Mouse (Mus musculus) liver, postnatal 0 days (tissue): ENCODE data around the gene 1700024P04Rik. TPM values are rescaled to one million over a fixed set of nuclear protein-coding genes. Genes with fewer than 3 reads are reported as not detected.

Experiments used
- ATAC-seq: fragments of 200-750 bp; cut with Nextera tagmentation; 2 replicates; pipeline ENCODE4 v1.8.0; 2017; ENCODE audit warnings: mild to moderate bottlenecking, moderate library complexity
- DNase-seq: peaks from one replicate; pipeline ENCODE4 v3.0.0-alpha.2; 2016
- H3K27ac ChIP-seq: fragments of 300-500 bp; sonication (generic); 2 replicates; pipeline ENCODE4 v1.5.1; 2014; ENCODE audit warnings: antibody characterized with exemption, moderate library complexity, mild to moderate bottlenecking, low read depth
- H3K27me3 ChIP-seq: fragments of 300-500 bp; sonication (generic); 2 replicates; pipeline ENCODE4 v1.6.1; 2014; ENCODE audit warnings: low read length, control low read depth, mixed read lengths; ENCODE audit not compliant: insufficient read depth
- H3K36me3 ChIP-seq: fragments of 300-500 bp; sonication (generic); replicated peaks from 2 replicates; pipeline ENCODE4 v1.6.1; 2014; ENCODE audit warnings: mild to moderate bottlenecking, control low read depth, low read length, moderate library complexity, mixed read lengths; ENCODE audit not compliant: insufficient read depth
- H3K4me1 ChIP-seq: fragments of 300-500 bp; sonication (generic); 2 replicates; pipeline ENCODE4 v1.6.1; 2014; ENCODE audit warnings: antibody characterized with exemption, mild to moderate bottlenecking, control low read depth; ENCODE audit not compliant: insufficient read depth
- H3K4me2 ChIP-seq: fragments of 300-500 bp; sonication (generic); 2 replicates; pipeline ENCODE4 v1.6.1; 2014; ENCODE audit warnings: low read depth, mild to moderate bottlenecking, low read length, moderate library complexity, mixed read lengths
- H3K4me3 ChIP-seq: fragments of 300-500 bp; sonication (generic); 2 replicates; pipeline ENCODE4 v1.5.1; 2014; ENCODE audit warnings: low read depth, low read length
- H3K9ac ChIP-seq: fragments of 300-500 bp; sonication (generic); replicated peaks from 2 replicates; pipeline ENCODE4 v1.6.1; 2014; ENCODE audit warnings: mild to moderate bottlenecking, moderate library complexity
- H3K9me3 ChIP-seq: fragments of 300-500 bp; sonication (generic); 2 replicates; pipeline ENCODE4 v1.6.1; 2016; ENCODE audit warnings: mild to moderate bottlenecking, control low read depth, low read length, mixed read lengths
- CTCF ChIP-seq: sonication (generic); IDR thresholded peaks from 2 replicates; pipeline ENCODE4 v1.5.1; 2016; ENCODE audit warnings: antibody characterized with exemption, low read depth
- EP300 ChIP-seq: IDR thresholded peaks from 2 replicates; pipeline ENCODE4 v1.6.1; 2016; ENCODE audit warnings: antibody characterized with exemption, low read depth, mild to moderate bottlenecking
- WGBS: fragments of 180-500 bp; shearing (Covaris S2); extraction: QIAGEN DNeasy Blood & Tissue Kit; methylation state at CpG from one replicate; pipeline ENCODE4 v1.1.7; 2014; ENCODE audit not compliant: insufficient replicate concordance; 5-methylcytosine and 5-hydroxymethylcytosine counted together
- polyA plus RNA-seq: library from polyadenylated mRNA; unstranded; fragments of >200 nt; fragmentation: Nextera tagmentation; extraction: Ambion mirVana; gene quantifications from 2 replicates; pipeline ENCODE4 v1.2.1, GENCODE M21; 2015

The 1700024P04Rik gene
- polyA plus RNA-seq, 1 experiment from 2014 or later, result not detected

DNA sequence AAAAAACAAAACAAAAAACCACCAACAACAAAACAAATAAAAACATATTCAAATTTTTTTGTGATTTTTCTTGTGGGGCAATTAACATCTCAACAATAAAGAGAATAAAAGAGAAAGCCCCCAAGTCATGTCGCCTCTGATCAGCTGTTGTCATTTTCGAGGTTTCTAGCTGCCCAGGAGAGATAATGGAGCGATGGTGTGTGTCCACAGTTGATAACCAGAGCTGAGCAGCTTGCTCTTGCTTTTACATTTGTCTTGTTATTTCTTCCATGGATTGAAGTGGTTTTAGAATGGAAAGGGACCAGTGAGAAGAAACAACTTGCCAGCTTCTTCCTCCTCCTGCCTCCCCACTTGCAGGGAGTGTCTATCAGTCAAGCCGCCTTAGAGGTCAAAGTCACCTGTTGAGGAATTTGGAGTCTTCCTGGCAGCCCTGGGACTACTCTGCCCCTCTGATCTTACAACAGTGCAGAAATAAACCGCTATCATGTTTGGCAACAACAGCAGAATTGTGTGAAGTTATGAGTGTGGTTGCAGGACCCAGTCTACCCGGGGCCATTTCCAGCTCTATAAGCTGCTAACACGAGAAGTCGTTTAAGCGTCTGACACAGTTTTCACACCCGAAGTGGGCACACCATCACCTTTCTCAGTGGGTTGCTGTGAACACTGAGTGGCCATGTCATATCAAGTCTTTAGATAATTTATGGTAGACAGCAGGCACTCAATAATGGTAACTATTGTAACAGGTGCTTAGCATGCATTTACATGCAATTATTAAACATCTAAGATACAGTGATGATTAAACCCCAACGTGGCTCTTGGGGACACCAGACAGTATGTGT lies 35.7 kb upstream of the 1700024P04Rik start:
- Histone ChIP-seq H3K4me2 (peak overlapping the region; percentile 57), H3K27ac (peak overlapping the region; percentile 90)

DNA sequence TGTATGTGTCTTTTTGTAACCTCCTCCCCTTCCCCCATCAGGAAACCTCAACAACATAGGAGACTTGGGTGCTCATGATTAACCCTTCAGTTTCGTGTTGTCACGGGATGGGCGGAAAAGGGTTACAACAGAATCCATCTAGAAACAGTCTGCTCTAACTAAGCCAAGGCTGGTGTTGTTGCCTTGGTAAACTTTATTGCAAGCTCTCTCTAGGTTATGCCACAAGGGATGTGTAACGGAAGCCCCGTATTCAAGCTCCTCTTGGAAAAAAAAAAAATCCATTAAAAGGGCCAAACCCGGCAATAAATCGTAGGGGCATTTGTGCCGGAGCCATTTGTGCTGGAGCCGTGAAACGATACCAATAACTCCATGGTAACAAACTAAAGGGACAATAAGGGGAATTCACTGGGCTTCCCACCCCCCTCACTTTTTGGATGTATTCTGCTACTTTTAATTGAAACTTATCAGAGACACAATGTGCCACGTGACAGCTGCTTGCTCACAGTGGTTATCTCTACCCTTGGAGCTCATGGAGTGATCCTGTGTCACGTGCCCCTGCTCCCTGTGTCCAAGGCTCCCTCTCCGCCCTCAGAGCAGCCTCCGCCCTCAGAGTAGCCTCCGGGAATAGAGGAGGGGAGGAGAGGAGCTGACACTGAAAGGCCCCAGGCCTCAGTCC lies 34.3 kb upstream of the 1700024P04Rik start:
- H3K9me3 ChIP-seq, result no peaks in the 10 kb centered on the region
- H3K27me3 ChIP-seq, result no peaks in the 10 kb centered on the region
- peaks cover 20% of the 10 kb centered on the region for H3K4me1 ChIP-seq
- 75% methylated on average over 15 of the region's 15 CpGs for WGBS
- H3K36me3 ChIP-seq, result no peaks in the 10 kb centered on the region
- no peak for TF ChIP-seq CTCF
- no peak for TF ChIP-seq EP300
- peak overlapping the region; percentile 80 for H3K27ac ChIP-seq
- H3K4me2 ChIP-seq, result peak overlapping the region; percentile 57; the same call in 1 of the 2 replicates
- peak overlapping the region; percentile 16; the same call in 1 of the 2 replicates for H3K9ac ChIP-seq
- DNase-seq (peak; percentile 42), ATAC-seq (peak; percentile 78)
- no peak overlapping the region for H3K4me3 ChIP-seq

More for the DNA sequence above, 35.7 kb upstream of the 1700024P04Rik start:
- peak; percentile 97 for TF ChIP-seq EP300
- no peak for TF ChIP-seq CTCF
- Histone ChIP-seq H3K9me3 (no peaks in the 10 kb centered on the region), H3K4me1 (peaks cover 20% of the 10 kb centered on the region), H3K9ac (no peak overlapping the region), H3K27me3 (no peaks in the 10 kb centered on the region), H3K4me3 (no peak overlapping the region), H3K36me3 (no peaks in the 10 kb centered on the region)
- 57% methylated on average over 11 of the region's 11 CpGs for WGBS
- DNase-seq (peak; percentile 24), ATAC-seq (peak; percentile 91)

DNA sequence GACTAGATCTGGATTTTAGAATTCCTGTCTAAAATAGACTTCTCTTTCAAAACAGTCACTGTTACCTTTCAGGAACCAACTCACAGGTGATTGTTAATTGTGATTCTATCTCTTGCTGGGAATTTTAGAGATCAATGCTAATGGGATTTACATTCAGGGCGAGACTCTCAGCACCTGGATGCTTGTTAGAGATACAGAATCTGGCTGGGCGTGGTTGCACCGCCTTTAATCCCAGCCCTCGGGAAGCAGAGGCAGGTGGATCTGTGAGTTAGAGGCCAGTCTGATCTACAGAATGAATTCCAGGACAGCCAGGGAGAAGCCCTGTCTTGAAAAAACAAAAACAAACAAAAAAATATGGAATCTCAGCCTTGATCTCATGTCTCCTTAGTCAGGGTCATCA lies 32.3 kb upstream of the 1700024P04Rik start:
- ATAC-seq, result no peak
- no peaks in the 10 kb centered on the region for H3K27me3 ChIP-seq
- WGBS, result 72% methylated on average over 4 of the region's 4 CpGs
- H3K4me3 ChIP-seq, result no peak overlapping the region
- H3K4me2 ChIP-seq, result no peak overlapping the region
- H3K4me1 ChIP-seq, result peaks cover 20% of the 10 kb centered on the region
- TF ChIP-seq CTCF (no peak), EP300 (no peak)
- no peaks in the 10 kb centered on the region for H3K36me3 ChIP-seq
- H3K9me3 ChIP-seq, result no peaks in the 10 kb centered on the region
- H3K27ac ChIP-seq, result no peak overlapping the region
- no peak overlapping the region for H3K9ac ChIP-seq
- DNase-seq, result no peak

DNA sequence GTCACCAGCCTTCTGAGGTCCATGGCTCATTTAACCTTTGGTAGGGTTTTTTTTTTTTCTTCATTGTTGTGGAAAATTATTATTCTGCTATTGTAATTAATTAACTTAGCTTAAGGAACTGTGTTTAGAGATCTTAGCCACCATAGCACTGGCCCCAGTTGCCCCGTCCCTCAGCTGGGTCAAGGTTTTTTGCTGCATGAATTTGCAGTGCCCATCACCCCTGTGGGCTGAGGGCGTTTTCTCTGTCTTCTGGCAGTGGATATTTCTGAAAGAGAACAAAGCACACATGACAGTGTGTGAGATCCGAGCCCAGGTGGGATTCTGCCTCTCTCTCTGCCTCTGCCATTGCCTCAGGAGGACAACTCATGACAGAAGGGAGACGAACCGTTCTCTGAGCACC lies 28.5 kb upstream of the 1700024P04Rik start:
- DNase-seq (no peak), ATAC-seq (no peak)
- H3K4me1 ChIP-seq, result peaks cover 2% of the 10 kb centered on the region; the same call in 1 of the 2 replicates
- H3K4me3 ChIP-seq, result no peak overlapping the region
- H3K36me3 ChIP-seq, result no peaks in the 10 kb centered on the region
- H3K27me3 ChIP-seq, result no peaks in the 10 kb centered on the region
- no peak overlapping the region for H3K9ac ChIP-seq
- no peak for TF ChIP-seq EP300
- TF ChIP-seq CTCF, result no peak
- no peak overlapping the region for H3K4me2 ChIP-seq
- H3K27ac ChIP-seq, result no peak overlapping the region
- 84% methylated on average over 5 of the region's 5 CpGs for WGBS
- no peaks in the 10 kb centered on the region for H3K9me3 ChIP-seq

DNA sequence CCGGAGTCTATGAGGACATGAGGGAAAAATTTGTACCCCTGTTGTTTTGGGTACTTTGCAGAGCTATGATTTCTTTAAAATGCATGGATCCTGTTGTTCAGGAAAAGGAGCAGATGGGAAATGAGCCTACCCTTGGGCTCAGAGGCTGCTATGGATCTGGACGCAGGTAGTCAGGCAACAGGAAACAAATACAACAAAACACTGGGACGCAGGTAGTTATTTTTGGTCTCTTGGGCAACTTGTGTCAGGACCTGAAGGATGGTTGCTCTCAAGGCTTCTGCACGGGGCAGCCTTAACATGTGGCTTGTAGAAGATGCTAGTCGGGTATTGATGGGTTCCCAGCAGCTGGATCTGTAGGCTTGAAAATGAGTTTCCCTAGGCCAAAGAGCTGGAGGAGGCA lies 23.6 kb upstream of the 1700024P04Rik start:
- 82% methylated on average over 5 of the region's 5 CpGs for WGBS
- H3K9ac ChIP-seq, result no peak overlapping the region
- peaks cover 10% of the 10 kb centered on the region; the same call in 1 of the 2 replicates for H3K9me3 ChIP-seq
- TF ChIP-seq CTCF, result no peak
- no peak for TF ChIP-seq EP300
- H3K27ac ChIP-seq, result no peak overlapping the region
- no peaks in the 10 kb centered on the region for H3K36me3 ChIP-seq
- DNase-seq, result no peak
- no peak overlapping the region for H3K4me3 ChIP-seq
- no peaks in the 10 kb centered on the region for H3K27me3 ChIP-seq
- H3K4me1 ChIP-seq, result no peaks in the 10 kb centered on the region; the same call in 1 of the 2 replicates
- H3K4me2 ChIP-seq, result no peak overlapping the region
- ATAC-seq, result no peak
